Mouse (Mus musculus) ZHBTc4 (cell line): ENCODE results near the gene Slc8a3.
A peak's percentile ranks its signal among the peaks of the same experiment; 100 is the strongest.

Experiments
- DNase-seq: peaks from one replicate; pipeline ENCODE4 v3.0.0-alpha.2; 2011; ENCODE audit warnings: low read depth, low spot score

Slc8a3 gene

GRCm38 (mm10) chr12:81237158-81237557, 95.8 kb downstream of the Slc8a3 start:
- DNase-seq, result no peak

DNA sequence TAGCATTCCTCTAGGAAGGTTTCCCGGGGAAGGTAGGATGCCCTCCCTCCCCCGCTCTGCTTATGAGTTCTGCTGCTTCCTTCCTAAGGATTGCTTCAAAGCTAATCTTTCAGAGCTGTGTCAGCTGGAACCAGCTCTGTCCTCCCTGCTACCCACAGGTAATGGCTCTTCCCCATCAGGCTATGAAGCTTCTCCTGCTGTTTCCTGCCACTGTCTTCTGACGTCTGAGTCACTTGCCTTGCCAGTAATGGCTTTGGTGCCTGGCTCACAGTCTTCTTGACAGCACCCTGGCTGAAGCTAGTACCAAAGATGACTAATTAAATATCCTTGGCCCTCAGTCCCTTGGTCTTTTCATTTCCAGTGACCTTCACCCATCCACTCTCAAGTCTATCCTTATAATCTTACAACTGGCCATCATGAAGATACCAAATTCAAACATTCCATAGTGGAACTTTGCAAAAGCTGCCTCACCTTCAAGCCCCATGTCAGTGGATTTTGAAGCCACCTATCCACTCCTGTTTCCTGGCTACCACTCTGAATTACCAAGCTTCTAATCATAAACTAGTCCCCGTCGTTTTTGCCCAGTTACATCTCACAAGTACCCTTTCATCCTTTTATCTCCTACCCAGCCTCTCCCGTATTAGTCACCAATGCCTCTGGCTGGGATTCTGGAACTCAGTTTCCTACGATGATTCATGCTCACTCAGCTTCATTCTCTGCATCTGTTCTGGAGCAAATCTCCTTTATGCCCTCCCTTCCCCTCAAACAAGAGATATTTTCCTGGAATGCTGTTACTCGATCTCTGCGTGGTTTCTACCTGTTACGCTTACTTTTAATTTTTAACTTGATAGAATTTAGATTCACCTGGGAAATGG, 97.3 kb downstream of the Slc8a3 start:
- DNase-seq, result no peak

- DNase-seq, result no peak
These were observed 99.1 kb downstream of the Slc8a3 start for GRCm38 (mm10) chr12:81233746-81234380.

- DNase-seq, result no peak
These were observed 105.1 kb downstream of the Slc8a3 start for GRCm38 (mm10) chr12:81227767-81228460.

GRCm38 (mm10) chr12:81226590-81226989, 106.4 kb downstream of the Slc8a3 start:
- no peak for DNase-seq

DNA sequence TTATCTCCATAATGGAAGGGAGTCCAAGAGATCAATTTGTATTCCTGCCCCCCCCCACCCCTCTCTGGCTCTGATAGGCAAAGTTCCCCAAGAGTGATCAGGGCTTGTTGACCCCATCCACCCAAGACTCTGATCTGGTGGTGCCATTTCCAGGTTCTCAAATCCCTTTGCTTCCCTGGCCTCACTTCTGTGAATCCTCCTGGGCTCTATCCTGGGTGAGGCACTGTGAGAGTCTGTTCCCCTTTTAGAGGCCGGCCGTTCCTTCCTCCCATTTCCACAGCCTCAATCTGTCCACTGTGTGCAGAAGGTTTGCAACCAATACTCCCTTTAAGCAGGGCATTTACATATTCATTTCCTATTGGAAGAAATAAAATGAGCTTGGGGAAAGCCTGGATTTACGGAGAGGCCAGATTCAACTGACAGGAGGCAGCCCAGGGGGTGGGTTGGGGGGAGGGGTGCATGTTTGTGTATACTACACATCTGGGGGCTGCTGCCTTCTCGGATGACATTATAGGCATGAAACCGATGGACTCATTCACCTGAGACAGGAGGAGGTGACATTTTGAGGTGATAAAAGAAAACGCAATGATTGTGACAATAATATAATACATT, 106.9 kb downstream of the Slc8a3 start:
- no peak for DNase-seq

GRCm38 (mm10) chr12:81224843-81225242, 108.1 kb downstream of the Slc8a3 start:
- no peak for DNase-seq

GRCm38 (mm10) chr12:81223276-81223675, 109.7 kb downstream of the Slc8a3 start:
- no peak for DNase-seq

DNA sequence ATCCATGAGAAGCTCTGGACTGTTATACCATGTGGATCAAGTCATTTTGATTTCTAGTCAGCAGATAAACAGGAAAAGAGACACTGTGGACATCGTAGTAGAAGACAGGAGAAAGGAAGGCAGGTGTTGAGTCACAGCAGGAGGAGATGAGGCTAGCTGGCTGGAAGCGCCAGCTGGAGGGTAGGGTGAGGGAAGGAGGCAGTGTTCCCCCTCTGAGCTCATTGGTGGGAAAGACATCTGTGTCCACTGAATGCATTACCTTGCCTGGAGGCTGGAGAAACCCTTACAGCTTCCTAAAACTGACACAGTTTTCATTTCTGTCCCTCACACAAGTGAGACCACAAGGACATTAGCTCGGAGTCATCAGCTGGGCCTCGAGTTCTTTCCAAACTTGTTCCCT, 113.6 kb downstream of the Slc8a3 start:
- no peak for DNase-seq

DNA sequence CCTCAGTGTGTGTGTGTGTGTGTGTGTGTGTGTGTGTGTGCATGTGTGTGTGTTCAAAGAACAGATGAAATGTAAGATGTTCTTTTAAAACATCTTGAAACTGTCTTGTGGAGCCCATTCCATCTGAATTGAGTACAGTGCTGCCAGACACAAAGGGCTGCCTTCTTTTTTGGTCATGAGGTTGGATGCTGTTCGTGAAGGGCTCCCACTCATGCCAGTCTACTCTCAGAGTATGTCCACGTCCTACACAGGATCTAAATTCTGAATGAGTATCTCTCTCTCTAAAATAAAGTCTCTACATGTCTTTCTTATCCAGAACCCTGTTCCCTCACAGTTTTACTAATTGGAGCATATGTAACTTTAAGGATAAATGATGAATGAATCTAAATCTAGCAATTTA, 124.4 kb downstream of the Slc8a3 start:
- DNase-seq, result no peak

DNA sequence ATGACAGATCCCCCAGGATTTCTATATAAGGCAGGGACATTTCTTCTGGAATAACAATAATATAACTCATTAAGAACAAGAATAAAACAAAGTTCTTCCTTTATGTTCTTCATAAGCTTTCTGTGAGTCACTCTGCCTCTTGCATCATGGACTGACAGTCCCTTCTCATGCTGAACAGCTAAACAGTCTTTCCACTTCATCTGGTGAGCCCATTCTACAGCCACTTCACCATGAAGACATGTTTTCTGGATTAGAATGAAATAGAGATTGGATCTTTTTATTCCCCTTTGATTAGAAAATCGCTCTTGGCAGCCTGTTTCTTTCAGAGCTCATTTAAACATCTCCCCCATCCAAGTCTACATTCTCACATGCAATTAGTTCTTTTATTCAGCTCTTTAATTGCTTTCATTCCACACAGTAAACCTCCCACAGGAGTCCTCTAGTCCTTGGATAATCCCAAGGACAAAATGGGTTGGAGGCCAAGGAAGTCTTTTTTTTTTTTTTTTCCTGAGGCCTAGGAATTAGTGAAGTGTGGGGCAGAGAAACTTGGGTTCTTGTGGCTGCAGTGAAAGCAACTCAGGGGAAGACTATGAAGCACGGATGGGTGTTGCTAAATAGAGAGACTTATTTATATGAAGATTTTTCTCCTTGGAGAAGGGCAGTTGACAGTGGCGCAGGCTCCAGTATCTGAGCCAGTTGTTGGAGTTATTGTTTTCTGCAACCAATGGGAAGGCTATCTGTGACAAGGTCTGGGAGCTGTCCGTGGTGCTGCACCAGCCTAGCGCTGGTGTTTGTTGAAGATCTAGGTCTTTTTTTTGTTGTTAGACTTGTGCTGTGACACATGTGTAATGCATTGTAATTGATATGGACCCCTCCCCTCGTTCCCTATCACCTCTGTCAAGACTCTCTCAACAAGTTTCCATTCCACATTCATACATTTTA, 127.1 kb downstream of the Slc8a3 start:
- DNase-seq, result peak; percentile 80

GRCm38 (mm10) chr12:81203226-81203625, 129.8 kb downstream of the Slc8a3 start:
- DNase-seq, result no peak

DNA sequence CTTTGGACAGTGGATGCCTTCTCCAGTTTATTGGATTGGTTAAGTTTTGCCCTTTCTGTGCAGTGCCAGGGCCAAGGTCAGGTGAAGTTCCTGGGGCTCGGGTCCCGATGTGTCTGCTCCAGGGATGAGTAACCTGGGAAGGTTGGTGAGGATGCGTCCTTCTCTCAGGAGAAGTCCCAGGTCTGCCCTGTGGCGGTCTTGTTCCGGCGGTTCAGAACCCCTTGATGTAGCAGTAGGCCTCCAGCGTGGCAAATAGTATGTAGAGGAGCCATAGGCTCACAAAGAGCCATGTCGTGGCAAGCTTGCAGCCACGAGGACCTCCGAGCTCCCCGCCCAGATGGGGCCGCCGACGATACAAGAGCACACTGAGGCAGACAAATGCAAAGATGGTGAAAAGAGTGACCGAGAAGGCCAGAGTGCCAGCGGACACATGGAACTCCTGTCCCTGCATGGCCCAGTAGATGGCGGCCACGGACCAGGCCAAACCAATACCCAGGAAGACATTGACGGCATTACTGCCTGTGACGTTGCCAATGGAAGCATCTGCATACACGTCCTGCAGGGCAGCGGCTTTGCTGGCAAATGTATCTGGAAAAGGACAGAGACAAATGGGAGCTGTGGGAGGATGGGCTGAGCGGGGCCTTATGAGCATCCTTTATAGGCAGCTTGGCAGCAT, 133.6 kb downstream of the Slc8a3 start:
- DNase-seq, result peak; percentile 55

DNA sequence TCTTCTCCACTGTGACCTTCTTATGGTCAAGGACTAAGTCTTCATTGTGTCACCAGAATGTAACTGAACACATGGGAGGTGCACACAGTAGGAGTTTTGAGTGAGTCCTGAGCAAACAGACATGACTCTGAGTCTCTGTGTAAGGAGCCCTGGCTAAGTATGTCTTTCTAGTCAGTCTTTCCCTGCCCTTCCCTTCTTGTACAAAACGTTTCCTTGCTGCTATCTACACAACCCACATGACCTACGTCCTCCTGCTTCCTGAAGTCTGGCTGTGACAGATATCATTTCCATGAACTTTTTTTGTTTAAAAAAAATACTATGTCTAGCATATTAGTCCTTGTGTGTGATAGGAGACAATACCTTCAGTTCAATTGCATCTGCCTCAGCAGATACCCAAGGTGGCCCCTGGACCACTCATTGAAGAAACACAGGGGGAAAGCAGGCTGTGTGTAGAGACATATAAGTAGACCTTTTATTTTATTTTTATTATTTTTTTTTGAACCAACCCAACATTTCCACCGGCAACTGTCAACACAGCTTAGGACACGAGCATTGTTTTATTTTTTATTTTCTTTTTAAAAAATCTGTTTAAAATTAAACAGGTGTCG, 135.4 kb downstream of the Slc8a3 start:
- DNase-seq, result no peak

DNA sequence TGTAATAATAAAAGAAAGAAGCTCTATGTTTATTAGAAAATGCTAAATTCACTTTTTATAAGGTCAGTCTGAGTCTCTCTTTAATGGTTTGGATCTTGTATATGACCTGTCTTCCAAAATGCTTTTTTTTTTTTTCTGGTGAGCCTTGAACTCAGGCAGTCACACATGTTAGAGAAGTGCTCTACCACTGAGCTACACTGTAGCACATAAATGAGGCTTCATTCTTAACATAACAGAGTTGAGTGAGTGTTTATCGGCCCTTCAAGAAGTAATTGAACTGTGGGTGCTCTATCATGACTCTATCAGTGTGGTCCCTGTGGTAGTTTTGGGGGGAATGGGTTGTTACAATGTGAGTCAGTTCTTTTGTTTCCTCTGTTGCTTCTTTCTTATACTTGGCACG, 139.0 kb downstream of the Slc8a3 start:
- no peak for DNase-seq

GRCm38 (mm10) chr12:81189636-81190035, 143.3 kb downstream of the Slc8a3 start:
- no peak for DNase-seq

GRCm38 (mm10) chr12:81188996-81189395, 144.0 kb downstream of the Slc8a3 start:
- DNase-seq, result no peak

DNA sequence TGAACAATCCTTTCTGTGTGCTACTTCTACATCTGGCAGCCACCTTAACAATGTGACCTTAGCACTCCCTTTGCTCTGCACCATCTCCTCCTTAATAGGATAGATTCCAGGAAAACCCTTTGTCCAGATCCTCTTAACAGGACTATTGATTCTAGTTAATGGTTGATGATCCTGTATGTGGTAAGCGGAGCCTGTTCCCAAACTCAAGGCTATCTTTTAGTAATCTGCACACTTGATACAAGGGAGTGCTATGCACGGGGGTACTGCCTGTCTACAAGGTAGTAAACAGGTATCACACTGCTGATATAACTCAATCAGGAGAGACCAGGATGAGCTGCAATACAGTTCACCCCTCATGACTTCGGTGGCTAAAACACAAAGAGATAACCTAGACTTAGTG, 144.6 kb downstream of the Slc8a3 start:
- no peak for DNase-seq

DNA sequence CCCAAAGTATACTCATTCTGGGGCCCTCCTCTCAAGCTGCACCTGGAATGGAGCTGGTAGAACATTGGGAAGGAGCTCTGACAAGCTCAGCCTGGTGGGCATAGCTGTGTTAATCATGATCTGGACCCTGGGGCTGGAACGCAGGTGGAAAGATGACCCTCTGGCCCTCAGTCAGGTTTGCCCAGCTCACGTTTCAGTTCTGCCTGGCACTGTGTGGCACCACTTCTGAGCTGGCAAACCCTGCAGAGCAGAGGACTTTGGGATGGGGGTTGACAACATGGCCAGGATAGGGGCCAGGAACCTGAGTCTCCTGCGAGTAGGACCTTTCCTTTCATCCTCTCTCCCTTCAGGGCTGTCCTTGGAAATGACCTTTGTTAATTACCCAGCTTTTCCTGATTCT, 146.3 kb downstream of the Slc8a3 start:
- DNase-seq, result no peak

DNA sequence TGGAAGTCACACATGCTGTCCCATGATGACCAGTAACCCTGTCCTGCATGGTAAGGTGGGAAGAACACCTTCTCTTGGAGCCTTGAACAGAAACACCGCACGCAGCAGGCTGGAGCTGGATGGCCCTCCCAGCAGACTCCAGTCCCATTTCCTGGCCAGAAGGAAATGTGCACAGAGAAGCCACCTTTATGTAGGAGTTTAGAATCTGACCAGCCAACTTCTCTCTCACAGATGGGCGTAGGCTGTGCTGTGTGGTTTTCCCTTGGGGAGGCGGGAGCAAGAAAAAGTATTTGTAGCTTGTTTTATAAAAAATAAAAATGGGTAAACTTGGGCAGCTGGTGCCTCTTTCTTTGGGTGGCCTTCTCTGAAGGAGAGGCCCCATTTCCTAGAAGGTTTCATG, 146.9 kb downstream of the Slc8a3 start:
- DNase-seq, result no peak
